Mouse (Mus musculus) myocyte (in vitro differentiated cells): ENCODE results near the gene Plg.

Source experiments
- CEBPB ChIP-seq: IDR thresholded peaks from 2 replicates; pipeline ENCODE4 v1.6.1; 2011; ENCODE audit warnings: mild to moderate bottlenecking, moderate library complexity; ENCODE audit not compliant: poor library complexity, insufficient read depth, severe bottlenecking
- MAX ChIP-seq: IDR thresholded peaks from one replicate; pipeline ENCODE4 v1.6.1; 2011; ENCODE audit warnings: low read depth, mild to moderate bottlenecking, control low read depth
- MYOD1 ChIP-seq, 3 experiments: IDR thresholded peaks; one replicate each; pipeline ENCODE4 v1.6.1; 2011; ENCODE audit warnings: control low read depth in 2 of 3, low read depth in 2 of 3, mild to moderate bottlenecking in 2 of 3, moderate library complexity in 1 of 3; ENCODE audit not compliant: insufficient read length in 2 of 3, control insufficient read depth in 1 of 3
- MYOG ChIP-seq, 3 experiments: IDR thresholded peaks; one replicate each; pipeline ENCODE4 v1.6.1; 2011; ENCODE audit warnings: control low read depth in 2 of 3, low read depth in 2 of 3, mild to moderate bottlenecking in 2 of 3; ENCODE audit not compliant: insufficient read length in 2 of 3, control insufficient read depth in 1 of 3, insufficient read depth in 1 of 3
- POLR2A ChIP-seq: IDR thresholded peaks from one replicate; pipeline ENCODE4 v1.6.1; 2011; ENCODE audit warnings: low read depth, mild to moderate bottlenecking, control low read depth, moderate library complexity; ENCODE audit not compliant: insufficient read length
- POLR2AphosphoS2 ChIP-seq: IDR thresholded peaks from one replicate; pipeline ENCODE4 v1.6.1; 2011; ENCODE audit warnings: low read depth, control low read depth; ENCODE audit not compliant: insufficient read length
- TCF12 ChIP-seq: IDR thresholded peaks from one replicate; pipeline ENCODE4 v1.6.1; 2011; ENCODE audit warnings: mild to moderate bottlenecking, control low read depth; ENCODE audit not compliant: poor library complexity, insufficient read depth, severe bottlenecking
- USF1 ChIP-seq: IDR thresholded peaks from one replicate; pipeline ENCODE4 v1.6.1; 2011; ENCODE audit warnings: low read depth, mild to moderate bottlenecking, control low read depth, moderate library complexity

- TF ChIP-seq POLR2A (no peak), MYOG (IDR thresholded peaks at IDR 0.05; ENCODE audit: control insufficient read depth in 1 of 3, insufficient read depth in 1 of 3, insufficient read length in 2 of 3, low read depth in 2 of 3) (no peak), TCF12 (no peak), USF1 (no peak), POLR2AphosphoS2 (no peak), MAX (no peak), CEBPB (no peak), MYOD1 (IDR thresholded peaks at IDR 0.05; ENCODE audit: control insufficient read depth in 1 of 3, insufficient read length in 2 of 3, low read depth in 2 of 3) (no peak)
These were observed 37.3 kb downstream of the Plg start for GRCm38 (mm10) chr17:12415741-12416140.
